In genomic region chr7:114992440-114992839, GRCm38 (mm10) we compare ENCODE assay signal across 17 mouse cellular contexts.
DNase-seq lines count a peak whose midpoint lies in the region; ATAC-seq and TF ChIP-seq lines count a peak whose summit lies in the region.
"Had no signal": no experiment of that assay in that cellular context is flagged by ENCODE, and none has a peak within 500 bp of the region (broad histone marks: within the 10 kb centered on the region; RNA-seq: fewer than 3 reads in every experiment).

No protein-coding gene starts in this region.

- ATAC-seq in lung, embryonic 15.5 days (ENCODE audit: borderline replicate concordance, extremely low read depth, low FRiP score, low TSS enrichment) = peak; percentile 75; the same call in 1 of the 2 replicates
- ATAC-seq: intestine, postnatal 0 days had no signal

- peak; percentile 7 to 14 for DNase-seq in lung, adult 18-20 months
- no peak for DNase-seq in lung, adult 2 months
- DNase-seq in heart, adult 9 months (ENCODE audit: low spot score in 2 of 2) = peak; percentile 46 to 49
- DNase-seq in testis, postnatal 10 days (ENCODE audit: low spot score) = peak; percentile 46
- no peak for DNase-seq in cerebellum, postnatal 36 days
- no peak for DNase-seq in yolk sac, embryonic 10.5 days (ENCODE audit: low spot score)
- DNase-seq: adrenal gland, adult 2 months; cerebellum, adult 2 months; kidney, postnatal 14 days; thymus, adult 18-20 months had no signal

- H3K4me3 ChIP-seq in lung, adult 2 months (replicated peaks; ENCODE audit: extremely low read depth, low read depth, low read length) = no peak overlapping the region
- no peak overlapping the region for H3K4me3 ChIP-seq in lung, embryonic 15.5 days
- H3K4me3 ChIP-seq: heart, embryonic 13.5 days; limb, embryonic 12.5 days; midbrain, embryonic 12.5 days had no signal

- no peaks in the 10 kb centered on the region for H3K4me1 ChIP-seq in lung, adult 2 months (ENCODE audit: control insufficient read depth, insufficient read depth, low read length)
- 0 out of 2 replicates have a peak, but pooled peaks cover 4% of the 10 kb centered on the region for H3K4me1 ChIP-seq in lung, embryonic 15.5 days
- H3K4me1 ChIP-seq: limb, embryonic 12.5 days; midbrain, embryonic 12.5 days had no signal

- TF ChIP-seq POLR2A in lung, adult 2 months (IDR thresholded peaks at IDR 0.05; ENCODE audit: borderline replicate concordance, extremely low read depth, low read depth, low read length) = no peak

- no peaks in the 10 kb centered on the region for H3K9me3 ChIP-seq in lung, embryonic 15.5 days
- H3K9me3 ChIP-seq: G1E; heart, embryonic 13.5 days; limb, embryonic 12.5 days; midbrain, embryonic 12.5 days had no signal

- no peak overlapping the region for H3K27ac ChIP-seq in lung, embryonic 15.5 days
- H3K27ac ChIP-seq: heart, embryonic 13.5 days; hindbrain, embryonic 14.5 days; limb, embryonic 12.5 days; midbrain, embryonic 12.5 days had no signal

- no peak for TF ChIP-seq CTCF in lung, adult 2 months (IDR thresholded peaks at IDR 0.05; ENCODE audit: insufficient read depth, low read length)

- no peak overlapping the region for H3K4me2 ChIP-seq in lung, embryonic 15.5 days
- H3K4me2 ChIP-seq: heart, embryonic 13.5 days; hindbrain, embryonic 14.5 days; limb, embryonic 12.5 days; midbrain, embryonic 12.5 days had no signal

- H3K36me3 ChIP-seq in lung, embryonic 15.5 days = no peaks in the 10 kb centered on the region
- H3K36me3 ChIP-seq: G1E; heart, embryonic 13.5 days; limb, embryonic 12.5 days; midbrain, embryonic 12.5 days had no signal

- H3K9ac ChIP-seq in lung, embryonic 15.5 days = no peak overlapping the region
- H3K9ac ChIP-seq: heart, embryonic 13.5 days; hindbrain, embryonic 14.5 days; limb, embryonic 12.5 days; midbrain, embryonic 12.5 days had no signal

- H3K27me3 ChIP-seq in lung, embryonic 15.5 days = no peaks in the 10 kb centered on the region
- H3K27me3 ChIP-seq: heart, embryonic 13.5 days; limb, embryonic 12.5 days; midbrain, embryonic 12.5 days had no signal

- WGBS in lung, adult 2 months = 65% methylated on average over 3 of the region's 3 CpGs
- 75% methylated on average over 3 of the region's 3 CpGs for WGBS in lung, embryonic 15.5 days

Comparison
In these comparisons a context has a peak if more than half of its experiments do, and no peak if none do; other contexts are left out.
1. DNase-seq: peak in lung, adult 18-20 months (2 of 2), heart, adult 9 months (2 of 2) and testis, postnatal 10 days (single experiment); none in lung, adult 2 months (single experiment), cerebellum, postnatal 36 days (0 of 2) and yolk sac, embryonic 10.5 days (single experiment).